Mouse (Mus musculus) lung, embryonic 14.5 days (tissue): ENCODE measurements around the gene Fat3. TPM values are rescaled to one million over a fixed set of nuclear protein-coding genes. Genes with fewer than 3 reads are reported as not detected.

ENCODE experiments used
- ATAC-seq: fragments of 200-750 bp; cut with Nextera tagmentation; 2 replicates; pipeline ENCODE4 v1.8.0; 2017; ENCODE audit warnings: mild to moderate bottlenecking, moderate TSS enrichment, moderate library complexity; ENCODE audit not compliant: insufficient read depth
- DNase-seq: peaks from one replicate; pipeline ENCODE4 v3.0.0-alpha.2; 2015
- H3K27ac ChIP-seq: fragments of 300-500 bp; sonication (generic); 2 replicates; pipeline ENCODE4 v1.5.1; 2014; ENCODE audit warnings: low read depth, mild to moderate bottlenecking, moderate library complexity
- H3K27me3 ChIP-seq: fragments of 300-500 bp; sonication (generic); 2 replicates; pipeline ENCODE4 v1.6.1; 2014; ENCODE audit warnings: low read length, control low read depth; ENCODE audit not compliant: insufficient read depth
- H3K36me3 ChIP-seq: fragments of 300-500 bp; sonication (generic); 2 replicates; pipeline ENCODE4 v1.6.1; 2014; ENCODE audit warnings: control low read depth; ENCODE audit not compliant: insufficient read depth
- H3K4me1 ChIP-seq: fragments of 300-500 bp; sonication (generic); 2 replicates; pipeline ENCODE4 v1.6.1; 2014; ENCODE audit warnings: antibody characterized with exemption, control low read depth; ENCODE audit not compliant: insufficient read depth
- H3K4me2 ChIP-seq: fragments of 300-500 bp; sonication (generic); 2 replicates; pipeline ENCODE4 v1.6.1; 2014; ENCODE audit warnings: mild to moderate bottlenecking
- H3K4me3 ChIP-seq: fragments of 300-500 bp; sonication (generic); 2 replicates; pipeline ENCODE4 v1.5.1; 2014; ENCODE audit warnings: low read depth, low read length
- H3K9ac ChIP-seq: fragments of 300-500 bp; sonication (generic); 2 replicates; pipeline ENCODE4 v1.6.1; 2014
- H3K9me3 ChIP-seq: fragments of 300-500 bp; sonication (generic); 2 replicates; pipeline ENCODE4 v1.6.1; 2016; ENCODE audit warnings: low read depth, low read length, control low read depth
- CTCF ChIP-seq: IDR thresholded peaks from 2 replicates; pipeline ENCODE4 v1.5.1; 2016; ENCODE audit warnings: antibody characterized with exemption, low read depth
- WGBS: fragments of 180-500 bp; shearing (Covaris S2); extraction: QIAGEN DNeasy Blood & Tissue Kit; methylation state at CpG from one replicate; pipeline ENCODE4 v1.1.7; 2014; 5-methylcytosine and 5-hydroxymethylcytosine counted together
- polyA plus RNA-seq: library from polyadenylated mRNA; unstranded; fragments of >200 nt; fragmentation: Nextera tagmentation; extraction: Ambion mirVana; gene quantifications from 2 replicates; pipeline ENCODE4 v1.2.1, GENCODE M21; 2014

Fat3 gene
- polyA plus RNA-seq, 1 experiment from 2014 or later, result 1.2 TPM

DNA sequence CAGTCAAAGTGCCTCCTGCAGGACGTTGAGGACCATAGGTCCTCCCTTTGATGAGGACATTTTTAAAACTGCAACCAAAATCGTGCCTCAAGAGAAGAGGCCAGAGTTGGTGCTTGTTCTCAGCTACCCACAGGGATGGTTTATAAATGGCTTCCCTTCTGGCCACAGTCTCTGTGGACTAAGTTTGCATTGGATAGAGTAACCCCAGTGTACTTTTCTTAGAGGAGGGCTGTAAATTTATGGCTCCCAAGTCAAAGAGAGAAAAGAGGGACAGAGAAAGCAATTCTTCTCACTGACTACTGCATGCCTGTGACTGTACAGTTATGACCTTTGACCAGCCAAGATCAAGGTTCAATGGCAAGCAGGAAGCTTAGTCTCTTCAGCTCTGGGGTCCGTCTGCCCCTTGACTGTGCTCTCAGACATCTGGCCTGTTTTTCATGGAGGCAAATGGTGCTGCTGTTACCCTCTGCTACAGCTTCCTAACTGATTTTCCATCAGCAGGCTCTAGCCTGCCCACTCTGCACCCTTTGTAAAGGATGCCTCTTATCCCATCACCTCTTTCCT is 542.8 kb downstream of the Fat3 start:
- Histone ChIP-seq H3K4me3 (no peak overlapping the region), H3K27ac (no peak overlapping the region), H3K9me3 (no peaks in the 10 kb centered on the region), H3K4me2 (no peak overlapping the region), H3K27me3 (no peaks in the 10 kb centered on the region), H3K9ac (no peak overlapping the region), H3K4me1 (no peaks in the 10 kb centered on the region), H3K36me3 (no peaks in the 10 kb centered on the region)
- DNase-seq, result no peak
- no peak for ATAC-seq
- TF ChIP-seq CTCF, result no peak
- WGBS, result 50% methylated on average over 3 of the region's 3 CpGs

DNA sequence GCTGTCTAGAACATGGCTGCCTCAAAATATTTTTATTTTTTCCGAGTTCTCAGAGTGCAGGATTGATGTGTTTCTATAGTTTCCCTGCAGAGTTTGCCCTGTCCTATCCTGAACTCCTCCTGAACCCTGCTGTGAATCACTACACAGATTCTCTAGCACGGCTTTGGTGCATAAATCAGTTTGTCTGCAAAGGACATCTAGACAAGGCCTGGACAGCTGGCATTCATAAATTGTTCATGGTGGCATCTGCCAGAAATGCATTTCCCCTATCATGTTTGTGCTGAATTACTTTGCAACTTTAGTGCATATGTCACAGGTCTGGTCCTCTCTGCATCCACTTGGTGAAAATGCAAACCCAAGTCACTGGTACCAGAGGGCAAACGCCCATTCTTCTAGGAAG is 543.3 kb downstream of the Fat3 start:
- H3K9ac ChIP-seq, result no peak overlapping the region
- H3K4me2 ChIP-seq, result no peak overlapping the region
- no peaks in the 10 kb centered on the region for H3K9me3 ChIP-seq
- no peak overlapping the region for H3K27ac ChIP-seq
- no peaks in the 10 kb centered on the region for H3K36me3 ChIP-seq
- WGBS, result 52% methylated on average over 3 of the region's 3 CpGs
- H3K4me3 ChIP-seq, result no peak overlapping the region
- no peak for ATAC-seq
- H3K27me3 ChIP-seq, result no peaks in the 10 kb centered on the region
- H3K4me1 ChIP-seq, result no peaks in the 10 kb centered on the region
- TF ChIP-seq CTCF, result no peak
- no peak for DNase-seq

- Histone ChIP-seq H3K9me3 (no peaks in the 10 kb centered on the region), H3K4me3 (no peak overlapping the region), H3K27me3 (no peaks in the 10 kb centered on the region), H3K4me1 (no peaks in the 10 kb centered on the region), H3K27ac (no peak overlapping the region), H3K4me2 (no peak overlapping the region), H3K9ac (no peak overlapping the region), H3K36me3 (no peaks in the 10 kb centered on the region)
- no peak for ATAC-seq
- DNase-seq, result no peak
- WGBS, result 59% methylated on average over 5 of the region's 5 CpGs
- no peak for TF ChIP-seq CTCF
Observed at GRCm38 (mm10) chr9:15955147-15955782, 545.8 kb downstream of the Fat3 start.

DNA sequence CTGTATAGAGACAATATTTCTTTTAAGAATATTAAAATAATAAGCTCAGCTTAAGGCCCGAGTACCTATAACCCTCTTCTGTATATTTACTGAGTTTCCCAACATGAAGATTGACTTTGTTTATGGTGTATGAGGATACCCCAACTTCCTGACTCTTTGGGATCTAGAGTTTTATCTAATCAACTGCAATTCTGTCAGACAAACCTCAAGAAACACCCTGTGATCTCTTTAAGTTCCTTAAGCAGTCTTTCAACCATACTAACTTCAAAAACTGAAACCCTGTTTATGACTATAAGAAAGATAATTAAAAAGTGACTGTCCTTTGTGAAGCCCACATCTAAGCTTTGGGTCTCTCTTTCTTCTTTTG is 546.8 kb downstream of the Fat3 start:
- no peak for TF ChIP-seq CTCF
- WGBS, result 35% methylated on average over 1 of the region's 1 CpGs

GRCm38 (mm10) chr9:15953585-15954337 is 547.3 kb downstream of the Fat3 start:
- no peaks in the 10 kb centered on the region for H3K9me3 ChIP-seq
- H3K27me3 ChIP-seq, result no peaks in the 10 kb centered on the region
- TF ChIP-seq CTCF, result no peak
- 72% methylated on average over 6 of the region's 6 CpGs for WGBS
- ATAC-seq (no peak), DNase-seq (no peak)
- no peak overlapping the region for H3K4me2 ChIP-seq
- H3K9ac ChIP-seq, result no peak overlapping the region
- H3K36me3 ChIP-seq, result no peaks in the 10 kb centered on the region
- no peaks in the 10 kb centered on the region for H3K4me1 ChIP-seq
- H3K4me3 ChIP-seq, result no peak overlapping the region
- H3K27ac ChIP-seq, result no peak overlapping the region

More for the DNA sequence above, 546.8 kb downstream of the Fat3 start:
- H3K9ac ChIP-seq, result no peak overlapping the region
- no peak for DNase-seq
- H3K27me3 ChIP-seq, result no peaks in the 10 kb centered on the region
- no peaks in the 10 kb centered on the region for H3K9me3 ChIP-seq
- H3K36me3 ChIP-seq, result no peaks in the 10 kb centered on the region
- H3K4me3 ChIP-seq, result no peak overlapping the region
- no peaks in the 10 kb centered on the region for H3K4me1 ChIP-seq
- no peak for ATAC-seq
- H3K4me2 ChIP-seq, result no peak overlapping the region
- H3K27ac ChIP-seq, result no peak overlapping the region

- ATAC-seq (no peak), DNase-seq (no peak)
- no peak for TF ChIP-seq CTCF
- no peak overlapping the region for H3K9ac ChIP-seq
- WGBS, result 70% methylated on average over 4 of the region's 4 CpGs
- no peak overlapping the region for H3K4me2 ChIP-seq
- no peaks in the 10 kb centered on the region for H3K36me3 ChIP-seq
- H3K4me1 ChIP-seq, result no peaks in the 10 kb centered on the region
- no peak overlapping the region for H3K27ac ChIP-seq
- no peaks in the 10 kb centered on the region for H3K27me3 ChIP-seq
- no peaks in the 10 kb centered on the region for H3K9me3 ChIP-seq
- no peak overlapping the region for H3K4me3 ChIP-seq
Observed at GRCm38 (mm10) chr9:15948086-15948485, 553.0 kb downstream of the Fat3 start.

DNA sequence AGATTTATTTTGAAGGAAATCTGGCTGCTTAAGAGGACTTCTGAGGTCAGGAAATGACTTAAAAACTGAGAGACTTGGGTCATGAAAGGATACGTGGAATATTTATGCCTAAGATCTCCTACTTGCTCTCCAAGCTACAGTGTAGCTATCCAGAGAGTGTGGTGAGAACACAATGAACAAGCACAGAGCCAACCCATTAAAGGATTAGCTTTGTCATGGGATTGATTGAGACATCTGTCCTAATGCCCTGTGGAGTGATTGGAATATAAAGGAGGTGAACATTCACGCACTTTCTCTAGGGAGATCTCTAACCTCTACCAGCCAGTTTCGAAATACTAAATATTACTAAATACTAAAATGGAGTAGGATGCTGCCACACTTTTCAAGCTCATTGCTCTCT is 556.9 kb downstream of the Fat3 start:
- Histone ChIP-seq H3K27ac (no peak overlapping the region), H3K36me3 (no peaks in the 10 kb centered on the region), H3K4me1 (no peaks in the 10 kb centered on the region), H3K9me3 (no peaks in the 10 kb centered on the region), H3K4me2 (no peak overlapping the region), H3K27me3 (no peaks in the 10 kb centered on the region), H3K9ac (no peak overlapping the region), H3K4me3 (no peak overlapping the region)
- no peak for ATAC-seq
- 73% methylated on average over 3 of the region's 3 CpGs for WGBS
- no peak for DNase-seq
- no peak for TF ChIP-seq CTCF
